Mouse (Mus musculus): Measurements from ENCODE around the gene Hsd3b6. TPM values are rescaled to one million over a fixed set of nuclear protein-coding genes. Genes with fewer than 3 reads are reported as not detected.
"Not testable (repeated sequence)": the region's sequence is repeated elsewhere in the genome, so short reads cannot be mapped to it uniquely, and the experiment has no call there.

Hsd3b6 gene
- not detected for total RNA-seq (2021)

DNA sequence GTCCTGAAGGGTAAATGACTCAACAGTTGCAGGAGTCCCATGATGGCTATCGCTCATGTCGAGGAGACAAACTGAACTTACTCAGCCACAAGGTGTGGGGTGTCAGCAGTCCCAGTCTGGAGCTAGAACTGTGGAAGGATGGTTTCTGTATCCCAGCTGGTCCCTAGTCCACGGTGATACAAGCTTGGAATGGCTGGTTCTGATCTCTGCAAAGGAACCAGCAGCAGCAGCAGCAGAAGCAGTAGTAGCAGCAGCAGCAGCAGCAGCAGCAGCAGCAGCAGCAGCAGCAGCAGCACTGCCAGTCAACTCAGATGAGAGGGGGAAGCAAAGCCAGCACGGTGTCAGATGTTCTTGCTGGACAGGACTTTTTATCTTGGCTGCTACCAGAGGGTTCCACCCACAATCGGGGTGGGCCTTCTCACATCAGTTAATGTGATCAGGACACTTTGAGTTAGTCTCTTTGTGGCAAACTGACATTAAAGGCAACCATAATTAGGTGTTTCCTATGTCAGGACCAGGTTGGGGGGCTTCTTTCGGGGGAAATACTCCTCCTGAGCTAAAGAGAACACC, at the start of gene Hsd3b6:
Hsd3b6 (minus strand) TSS at position 343 of the 570 bp plus-strand sequence.
- intact Hi-C loops (cut with DNase I): no loop called here
- no peak for DNase-seq (ENCODE audit: low spot score in 2 of 2)

DNA sequence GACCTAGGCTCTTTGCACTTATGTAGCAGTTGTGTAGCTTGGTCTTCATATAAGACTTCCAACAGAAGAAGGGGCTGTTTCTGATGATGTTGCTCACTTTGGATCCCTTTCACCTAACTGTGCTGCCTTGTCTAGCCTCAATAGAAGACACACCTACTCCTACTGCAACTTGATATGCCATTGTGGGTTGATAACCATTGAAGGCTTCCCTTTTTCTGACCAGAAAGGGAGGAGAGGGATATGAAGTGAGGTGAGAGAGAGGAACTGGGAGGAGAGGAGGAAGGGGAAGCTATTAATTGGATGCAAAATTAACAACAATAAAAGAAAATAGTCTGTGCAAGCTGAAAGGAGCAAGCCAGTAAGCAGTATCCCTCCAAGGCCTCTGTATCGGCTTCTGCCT, 48.6 kb upstream of the Hsd3b6 start:
- DNase-seq (ENCODE audit: low spot score in 2 of 2): no peak
- intact Hi-C loops (cut with DNase I): no loop called here

DNA sequence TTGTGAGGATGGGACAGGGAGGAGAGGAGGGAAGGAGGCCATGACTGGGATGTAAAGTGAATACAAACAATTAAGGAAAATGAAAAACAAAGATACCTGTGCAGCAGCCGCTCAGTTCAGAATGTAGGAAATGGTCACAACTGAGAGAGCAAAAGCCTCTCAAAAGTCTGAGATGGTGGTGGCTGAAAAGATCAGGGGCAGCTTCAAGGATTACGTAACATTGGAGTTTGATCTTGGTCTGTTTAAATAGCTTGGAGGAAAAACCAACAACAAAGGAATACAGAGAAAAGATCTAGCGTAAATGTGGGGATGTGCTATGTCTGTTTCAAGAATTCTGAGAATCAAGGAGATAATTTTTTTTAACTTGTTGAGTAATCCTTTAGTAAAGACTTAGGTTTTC, 45.3 kb upstream of the Hsd3b6 start, which contains the start of gene Hsd3b1:
Hsd3b1 (minus strand) TSS at position 219 of the 400 bp plus-strand sequence.
- intact Hi-C loops (cut with DNase I): no loop called here
- DNase-seq (ENCODE audit: low spot score in 2 of 2): no peak

DNA sequence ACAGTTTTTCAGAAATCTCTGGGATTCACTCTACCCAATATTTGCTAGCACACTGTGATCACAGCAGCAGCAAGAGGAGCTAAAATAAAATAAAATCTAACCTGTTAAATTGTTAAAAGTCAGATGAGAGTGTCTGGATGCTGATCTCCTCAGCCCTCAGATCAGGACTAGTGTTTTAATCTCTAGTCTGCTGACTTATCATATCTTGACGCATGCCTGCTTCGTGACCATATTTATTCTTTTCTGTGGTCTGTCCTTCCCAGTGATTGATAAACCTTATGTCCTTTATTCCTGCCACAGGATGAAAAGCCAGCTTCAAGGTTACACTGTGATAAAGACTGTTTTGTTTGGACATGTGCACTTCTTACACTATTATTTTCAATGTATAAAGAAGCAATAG, 43.8 kb upstream of the Hsd3b6 start:
- DNase-seq (ENCODE audit: low spot score in 2 of 2): no peak
- intact Hi-C loops (cut with DNase I): no loop called here

DNA sequence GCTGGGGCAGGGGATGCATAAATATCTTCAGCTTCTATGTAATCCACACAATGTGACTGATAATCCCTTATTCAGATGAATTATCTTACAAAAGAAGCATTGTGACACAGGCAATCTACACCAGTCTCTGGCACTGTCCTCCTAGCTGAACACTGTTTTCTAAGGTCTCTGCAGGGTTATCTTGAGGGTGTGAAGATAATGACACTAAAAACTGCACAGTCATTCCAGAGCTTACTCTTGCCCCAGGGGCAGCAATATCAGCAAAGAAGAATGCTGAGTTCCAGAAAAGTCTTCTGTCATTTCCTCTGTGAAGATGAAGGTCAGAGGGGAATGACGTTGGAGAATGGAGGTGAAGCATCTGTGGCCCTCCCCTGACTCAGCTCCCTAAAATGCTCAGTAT, 42.6 kb upstream of the Hsd3b6 start:
- DNase-seq (ENCODE audit: low spot score in 2 of 2): no peak
- intact Hi-C loops (cut with DNase I): no loop called here

DNA sequence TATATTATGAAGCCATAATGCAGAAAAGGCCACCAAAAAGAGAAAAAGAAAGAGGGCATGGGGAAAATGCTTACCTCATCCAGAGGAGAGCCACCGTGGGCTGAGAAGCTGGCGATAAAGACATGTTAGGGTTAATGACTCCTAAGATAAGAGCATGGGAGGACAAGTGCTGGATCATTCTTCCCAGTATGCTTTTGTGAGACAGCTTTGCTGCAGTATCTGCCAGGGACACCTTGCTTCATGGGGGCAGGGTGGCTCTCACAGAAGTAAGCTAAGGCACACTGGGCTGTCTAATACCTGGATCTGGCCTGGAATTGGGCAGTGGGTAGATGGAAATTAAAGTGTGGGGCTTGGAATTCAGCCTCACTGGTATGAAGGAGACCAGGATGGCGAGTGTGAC, 40.9 kb upstream of the Hsd3b6 start:
- DNase-seq (ENCODE audit: low spot score in 2 of 2): no peak
- intact Hi-C loops (cut with DNase I): no loop called here

DNA sequence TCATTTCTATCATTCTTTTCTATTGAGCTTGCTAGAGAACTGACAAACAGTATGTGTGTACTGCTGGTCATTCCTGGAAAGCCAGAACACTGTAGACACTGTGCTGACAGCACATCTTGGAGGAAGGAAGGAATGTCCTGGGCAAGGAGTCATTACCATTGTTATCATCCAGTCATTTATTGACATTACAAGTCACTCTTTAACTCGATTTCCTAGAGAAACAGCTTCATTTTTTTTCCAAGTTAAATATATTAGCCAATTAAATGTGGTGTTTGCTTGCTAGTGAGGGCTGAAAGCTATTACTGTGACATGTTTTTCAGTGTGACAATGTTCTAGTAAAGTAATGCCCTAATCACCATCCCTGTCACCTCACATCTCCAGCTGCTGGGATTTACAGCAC, 39.4 kb upstream of the Hsd3b6 start:
- intact Hi-C loops (cut with DNase I): no loop called here
- DNase-seq (ENCODE audit: low spot score in 2 of 2): no peak

DNA sequence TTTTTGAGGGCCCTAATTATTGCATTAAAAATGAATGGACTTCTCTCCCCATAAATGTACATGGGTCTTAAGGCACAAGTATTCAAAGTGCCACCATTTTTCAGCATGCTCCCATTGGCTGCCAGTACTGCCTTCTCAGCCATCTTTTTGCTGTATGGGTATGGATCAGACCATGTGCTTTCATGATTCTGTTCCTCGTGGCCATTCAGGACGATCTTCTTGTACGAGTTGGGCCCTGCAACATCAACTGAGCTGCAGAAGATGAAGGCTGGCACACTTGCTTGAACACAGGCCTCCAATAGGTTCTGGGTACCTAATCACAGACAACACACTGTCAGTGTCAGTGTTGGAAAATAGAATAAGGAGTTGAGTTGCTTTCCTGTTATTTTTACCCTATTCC, 38.8 kb upstream of the Hsd3b6 start:
- no peak for DNase-seq (ENCODE audit: low spot score in 2 of 2)
- intact Hi-C loops (cut with DNase I): no loop called here

DNA sequence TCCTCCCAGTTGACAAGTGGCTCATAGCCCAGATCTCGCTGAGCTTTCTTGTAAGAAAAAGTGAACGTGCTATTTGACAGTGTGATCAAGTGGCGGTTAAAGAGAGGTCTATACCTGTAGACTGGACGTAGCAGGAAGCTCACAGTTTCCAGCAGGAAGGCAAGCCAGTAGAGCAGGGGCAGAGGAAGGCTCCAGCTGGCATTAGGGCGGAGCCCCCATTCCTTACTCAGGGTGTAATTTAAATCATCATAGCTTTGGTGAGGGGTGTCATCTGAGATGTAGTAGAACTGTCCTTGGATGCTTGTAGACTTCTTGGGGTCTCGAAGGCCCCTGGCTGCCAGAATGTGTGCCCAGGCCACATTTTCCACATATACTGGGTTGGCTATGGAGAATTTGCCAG, 38.4 kb upstream of the Hsd3b6 start:
- DNase-seq (ENCODE audit: low spot score in 2 of 2): no peak
- intact Hi-C loops (cut with DNase I): no loop called here

DNA sequence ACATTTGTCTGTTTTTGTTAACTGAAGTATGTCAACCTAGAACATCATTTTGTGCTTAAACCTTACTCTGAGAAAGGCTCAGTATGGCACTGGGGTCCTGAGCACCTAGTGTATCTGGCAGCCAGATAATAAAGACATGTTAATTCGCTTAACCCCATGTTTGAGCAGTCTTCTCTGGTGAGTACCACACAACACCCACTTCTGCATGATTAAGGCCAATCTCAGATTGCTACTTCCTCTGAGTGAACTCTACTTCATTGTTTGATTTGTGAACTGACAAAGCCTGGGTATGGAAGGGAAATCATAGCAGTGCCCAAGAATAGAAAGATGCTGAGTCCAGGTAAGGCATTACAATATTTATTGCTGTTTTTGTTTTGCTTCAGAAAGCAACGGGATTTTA, 37.6 kb upstream of the Hsd3b6 start:
- DNase-seq (ENCODE audit: low spot score in 2 of 2): no peak
- intact Hi-C loops (cut with DNase I): no loop called here

DNA sequence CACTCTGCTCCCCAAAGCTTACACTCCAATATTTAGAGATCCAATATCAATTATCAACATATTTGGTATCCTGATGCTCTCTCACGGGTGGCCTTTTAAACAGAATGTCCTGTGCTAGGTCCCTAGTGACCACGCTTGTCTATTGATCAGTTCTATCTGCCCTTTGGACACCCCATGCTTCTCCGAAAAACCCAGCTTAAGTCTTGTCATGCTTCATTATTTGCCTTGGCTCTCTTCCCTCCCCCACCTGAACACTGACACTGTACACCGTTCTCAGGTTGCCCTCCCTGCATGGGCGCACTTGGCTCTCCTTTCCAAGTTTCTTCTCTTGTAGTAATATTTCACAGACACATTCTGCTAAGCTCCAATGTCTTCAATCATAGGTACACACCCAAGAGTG, 36.0 kb upstream of the Hsd3b6 start:
- no peak for DNase-seq (ENCODE audit: low spot score in 2 of 2)
- intact Hi-C loops (cut with DNase I): no loop called here

DNA sequence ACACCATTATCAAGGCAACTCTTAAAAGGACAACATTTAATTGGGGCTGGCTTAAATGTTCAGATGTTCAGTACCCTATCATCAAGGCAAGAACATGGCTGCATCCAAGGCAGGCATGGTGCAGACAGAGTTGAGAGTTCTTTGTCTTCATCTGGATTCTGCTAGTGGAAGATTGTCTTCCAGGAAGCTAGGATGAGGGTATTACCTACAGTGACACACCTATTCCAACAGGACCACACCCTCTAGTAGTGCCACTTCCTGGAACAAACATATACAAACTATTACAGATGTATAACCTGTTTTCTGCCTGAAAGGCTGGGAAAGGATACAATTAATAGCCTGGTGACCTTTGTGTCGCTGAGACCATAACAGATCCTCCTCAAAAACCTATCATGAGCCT, 34.7 kb upstream of the Hsd3b6 start:
- no peak for DNase-seq (ENCODE audit: low spot score in 2 of 2)
- intact Hi-C loops (cut with DNase I): no loop called here

DNA sequence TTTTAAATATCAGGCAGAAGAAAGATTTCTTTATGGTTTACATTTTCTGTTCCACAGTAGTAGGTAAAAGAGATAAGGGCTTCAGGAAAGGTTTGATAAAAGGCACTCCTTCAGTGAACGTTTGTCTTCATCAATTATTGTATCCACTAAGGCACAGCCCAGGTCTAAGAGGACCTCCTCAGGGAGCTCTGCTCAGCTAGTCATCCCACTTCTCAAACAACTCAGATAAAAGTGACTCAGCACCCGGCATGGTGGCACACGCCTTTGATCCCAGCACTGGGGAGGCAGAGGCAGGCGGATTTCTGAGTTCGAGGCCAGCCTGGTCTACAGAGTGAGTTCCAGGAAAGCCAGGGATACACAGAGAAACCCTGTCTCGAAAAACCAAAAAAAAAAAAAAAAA, 1.6 kb downstream of the Hsd3b6 start:
- not testable (repeated sequence) for DNase-seq (ENCODE audit: low spot score in 2 of 2)
- intact Hi-C loops (cut with DNase I): loop anchor here (2.0 kb wide), 1 partner anchor 94 kb away; no protein-coding TSS in a partner anchor

DNA sequence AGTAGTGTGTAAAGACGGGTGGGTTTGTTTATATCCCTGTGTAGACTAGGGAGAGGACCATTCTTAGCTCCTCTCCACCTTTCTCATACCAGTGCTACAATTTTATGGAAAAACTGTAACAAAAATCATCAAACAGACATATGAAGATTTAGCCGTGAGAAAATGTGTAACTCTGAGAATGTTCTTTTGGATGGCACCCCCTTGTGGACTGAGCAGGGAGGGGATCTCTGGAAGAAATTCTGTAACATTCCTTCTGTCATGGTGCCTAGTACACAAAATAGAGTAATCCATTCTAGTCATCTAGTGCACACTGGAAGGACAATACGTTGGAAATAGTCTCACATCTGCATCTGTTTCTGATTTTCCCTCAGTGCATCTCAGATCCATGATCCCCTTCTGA, 9.2 kb downstream of the Hsd3b6 start:
- intact Hi-C loops (cut with DNase I); DNase-seq (ENCODE audit: low spot score in 2 of 2): not testable (repeated sequence)

DNA sequence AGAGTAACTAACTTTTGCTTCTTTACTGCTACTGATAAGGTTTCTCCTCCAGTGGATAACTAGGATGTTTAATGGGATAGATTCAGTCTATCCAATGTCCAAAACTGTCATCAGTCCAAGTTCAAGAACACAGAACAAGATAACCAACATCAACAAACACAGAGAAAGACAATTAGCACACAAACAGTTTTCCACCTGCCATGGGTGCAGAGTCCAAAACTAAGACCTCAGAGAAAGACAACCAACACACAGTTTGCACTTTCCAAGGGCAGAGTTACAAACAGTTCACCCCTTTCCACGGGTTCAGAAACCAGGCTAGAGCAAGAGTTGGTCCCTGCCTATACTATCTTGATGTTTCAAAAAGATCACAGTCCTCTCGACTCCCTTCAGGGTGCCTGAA, 27.7 kb downstream of the Hsd3b6 start:
- DNase-seq (ENCODE audit: low spot score in 2 of 2): no peak
- intact Hi-C loops (cut with DNase I): no loop called here

DNA sequence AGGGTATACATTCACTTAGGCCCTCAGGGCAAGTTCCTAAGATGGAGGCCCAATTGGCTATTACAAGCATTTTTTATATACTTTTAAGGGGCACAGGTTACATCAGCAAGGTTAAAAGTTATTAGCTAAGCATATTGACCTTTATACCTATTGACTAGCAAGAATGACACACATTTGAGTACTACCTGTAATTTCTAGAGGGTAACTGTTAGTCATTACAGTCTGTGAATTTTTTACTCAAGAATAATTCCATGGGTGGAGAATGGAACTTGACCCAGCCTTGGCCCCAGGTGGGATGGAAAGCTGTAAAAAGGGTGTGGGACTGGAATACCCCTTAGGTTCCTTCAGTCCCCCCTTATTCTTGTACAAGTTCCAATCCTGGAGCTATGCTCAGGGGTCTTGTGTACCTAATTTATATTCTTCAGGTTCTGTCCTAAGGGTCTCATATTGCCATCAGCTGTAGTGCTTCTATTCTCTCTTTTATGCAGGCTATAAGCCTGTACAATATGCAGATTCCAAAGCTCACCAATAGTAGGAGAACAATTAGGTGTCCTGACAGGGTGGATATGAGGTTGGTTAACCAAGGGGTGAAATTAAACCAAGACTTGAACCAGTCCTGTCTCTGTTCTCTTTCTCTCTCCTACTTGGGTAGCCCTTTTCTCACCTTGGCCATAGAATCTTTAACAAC, 31.9 kb downstream of the Hsd3b6 start:
- intact Hi-C loops (cut with DNase I): no loop called here
- no peak for DNase-seq (ENCODE audit: low spot score in 2 of 2)

DNA sequence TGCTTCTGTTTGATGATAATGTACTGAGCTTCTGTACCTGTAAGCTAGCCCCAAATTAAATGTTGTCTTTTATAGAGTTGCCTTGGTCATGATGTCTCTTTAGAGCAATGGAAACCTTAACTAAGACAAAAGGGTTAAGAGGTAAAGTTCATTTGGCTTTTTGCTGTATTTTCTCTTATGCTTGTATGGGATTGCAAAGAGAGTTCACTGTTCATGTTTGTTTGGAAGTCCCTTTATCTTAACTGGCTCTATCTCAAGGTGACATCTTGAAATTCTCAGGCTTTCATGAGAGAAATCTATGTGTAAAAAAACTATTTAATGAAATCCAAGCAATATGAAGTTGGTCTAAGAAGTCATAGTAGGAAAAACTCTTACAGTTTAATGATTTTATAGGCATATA, 33.3 kb downstream of the Hsd3b6 start:
- DNase-seq (ENCODE audit: low spot score in 2 of 2): no peak
- intact Hi-C loops (cut with DNase I): no loop called here

DNA sequence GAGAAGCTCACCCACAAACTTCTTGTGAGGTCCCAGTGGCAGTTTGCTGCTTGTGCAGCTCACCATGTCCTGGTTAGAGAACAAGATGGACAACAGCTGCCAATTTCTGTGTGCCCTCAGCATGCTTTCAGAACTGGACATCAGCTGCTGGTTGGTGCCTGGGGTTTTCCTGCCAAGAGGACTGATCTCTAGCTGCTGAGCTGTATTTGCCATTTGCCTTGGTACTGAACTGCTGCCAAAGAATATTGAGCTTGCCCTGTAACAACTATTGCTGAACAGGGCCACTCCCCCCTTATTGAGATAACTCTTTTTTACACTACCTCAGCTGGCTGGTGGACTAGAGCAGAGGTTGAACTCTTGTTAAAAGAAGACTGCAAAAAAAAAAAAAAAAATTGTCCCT, 50.1 kb downstream of the Hsd3b6 start:
- DNase-seq (ENCODE audit: low spot score in 2 of 2): no peak
- intact Hi-C loops (cut with DNase I): loop anchor here (5.0 kb wide), 1 partner anchor 42 kb away; the partner anchor contains the start of gene Hsd3b2

DNA sequence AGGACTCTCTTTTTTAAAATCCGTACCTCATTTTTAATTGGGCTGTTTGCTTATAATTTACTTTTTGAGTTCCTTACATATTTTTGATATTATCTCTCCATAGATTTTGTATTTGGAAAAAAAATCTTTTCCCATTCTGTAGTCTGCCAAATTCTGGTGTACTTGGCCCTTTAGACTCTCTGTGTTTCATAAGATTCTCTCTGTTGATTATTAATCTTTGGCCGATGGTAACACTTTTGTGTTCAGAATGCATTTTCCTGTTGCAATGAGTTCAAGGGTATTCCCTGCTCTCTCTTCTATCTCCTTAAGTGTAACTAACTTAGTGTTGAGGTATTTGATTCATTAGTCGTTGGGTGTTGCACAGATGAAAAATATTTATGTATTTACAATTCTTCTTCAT, 57.4 kb downstream of the Hsd3b6 start:
- intact Hi-C loops (cut with DNase I): no loop called here
- no peak for DNase-seq (ENCODE audit: low spot score in 2 of 2)

Measured in left cerebral cortex, postnatal 36 days (tissue).